Mouse (Mus musculus) hindbrain, embryonic 13.5 days (tissue): ENCODE measurements at regions not wholly inside any gene's neighbourhood (a gene's known extent, or its start where the extent isn't known, plus 50 kb on each side); places are given as distances from the start of the nearest gene placed in this dataset.
"Not testable (repeated sequence)": the region's sequence is repeated elsewhere in the genome, so short reads cannot be mapped to it uniquely, and the experiment has no call there.

Source experiments
- ATAC-seq: fragments of 200-750 bp; cut with Nextera tagmentation; 2 replicates; pipeline ENCODE4 v1.8.0; 2017; ENCODE audit warnings: moderate TSS enrichment; ENCODE audit not compliant: low FRiP score
- H3K27ac ChIP-seq: fragments of 300-500 bp; sonication (generic); 2 replicates; pipeline ENCODE4 v1.5.1; 2015; ENCODE audit warnings: inconsistent platforms, mild to moderate bottlenecking, moderate library complexity
- H3K27me3 ChIP-seq: fragments of 300-500 bp; sonication (generic); 2 replicates; pipeline ENCODE4 v1.6.1; 2015; ENCODE audit warnings: mild to moderate bottlenecking, inconsistent platforms
- H3K36me3 ChIP-seq: fragments of 300-500 bp; sonication (generic); 2 replicates; pipeline ENCODE4 v1.6.1; 2015; ENCODE audit warnings: mild to moderate bottlenecking, inconsistent platforms
- H3K4me1 ChIP-seq: fragments of 300-500 bp; sonication (generic); replicated peaks from 2 replicates; pipeline ENCODE4 v1.6.1; 2015; ENCODE audit warnings: inconsistent platforms
- H3K4me2 ChIP-seq: fragments of 300-500 bp; sonication (generic); 2 replicates; pipeline ENCODE4 v1.6.1; 2015; ENCODE audit warnings: inconsistent platforms, mild to moderate bottlenecking, moderate library complexity
- H3K4me3 ChIP-seq: fragments of 300-500 bp; sonication (generic); 2 replicates; pipeline ENCODE4 v1.5.1; 2015; ENCODE audit warnings: mild to moderate bottlenecking, inconsistent platforms
- H3K9ac ChIP-seq: fragments of 300-500 bp; sonication (generic); 2 replicates; pipeline ENCODE4 v1.6.1; 2015; ENCODE audit warnings: mild to moderate bottlenecking, inconsistent platforms
- H3K9me3 ChIP-seq: fragments of 300-500 bp; sonication (generic); 2 replicates; pipeline ENCODE4 v1.6.1; 2016; ENCODE audit warnings: inconsistent platforms
- WGBS: fragments of 180-500 bp; shearing (Covaris S2); methylation state at CpG from one replicate; pipeline ENCODE4 v1.1.7; 2015; 5-methylcytosine and 5-hydroxymethylcytosine counted together

GRCm38 (mm10) chr12:117327086-117327485, 189.2 kb upstream of the Rapgef5 start:
- H3K4me3 ChIP-seq, H3K27ac ChIP-seq, H3K36me3 ChIP-seq, H3K9ac ChIP-seq, H3K4me2 ChIP-seq, H3K9me3 ChIP-seq, H3K4me1 ChIP-seq, H3K27me3 ChIP-seq: not testable (repeated sequence)
- ATAC-seq, result peak; percentile 83
- WGBS, result 56% methylated on average over 5 of the region's 5 CpGs

DNA sequence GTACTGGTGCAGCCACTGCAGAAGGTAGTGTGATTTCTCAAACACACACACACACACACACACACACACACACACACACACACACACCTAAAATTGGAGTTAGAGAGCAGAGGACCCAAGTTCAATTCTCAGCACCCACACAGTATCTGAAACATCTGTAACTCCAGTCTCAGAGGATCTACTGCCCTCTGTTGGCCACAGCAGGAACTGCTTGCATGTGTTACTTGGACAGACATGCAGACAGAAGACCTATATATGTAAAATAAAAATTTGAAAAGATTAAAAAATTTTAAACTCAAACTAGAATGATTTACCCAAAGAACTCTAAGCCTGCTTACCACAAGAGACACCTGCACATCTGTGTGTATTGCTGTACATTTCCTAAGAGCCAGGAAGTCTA, 185.9 kb upstream of the Rapgef5 start:
- no peak overlapping the region for H3K4me3 ChIP-seq
- H3K27me3 ChIP-seq, result peaks cover 3% of the 10 kb centered on the region; the same call in 1 of the 2 replicates
- H3K9ac ChIP-seq, result no peak overlapping the region
- H3K36me3 ChIP-seq, result no peaks in the 10 kb centered on the region
- no peaks in the 10 kb centered on the region for H3K4me1 ChIP-seq
- H3K4me2 ChIP-seq, result no peak overlapping the region
- no peak for ATAC-seq
- H3K9me3 ChIP-seq, result 0 out of 2 replicates have a peak, but pooled peaks cover 6% of the 10 kb centered on the region
- H3K27ac ChIP-seq, result no peak overlapping the region

DNA sequence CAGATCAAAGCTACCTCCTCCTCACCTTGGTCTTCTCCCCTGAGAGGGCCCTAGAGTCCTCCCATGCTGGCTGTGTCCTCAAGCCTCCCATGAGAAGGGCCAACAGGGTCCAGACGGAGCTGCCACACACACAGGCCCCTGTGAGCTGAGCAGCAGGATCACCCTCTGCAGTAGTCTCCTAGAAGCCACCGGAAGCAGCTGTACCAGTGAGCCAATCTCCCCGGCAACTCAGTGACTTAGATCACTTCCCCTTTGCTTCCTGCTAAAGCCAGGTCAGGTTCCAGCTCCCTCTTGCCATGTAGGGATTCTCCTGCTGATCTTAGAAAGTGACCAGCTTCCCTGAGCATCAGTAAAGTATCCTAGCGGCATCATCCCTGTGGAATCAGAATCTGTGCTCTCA, 179.4 kb upstream of the Rapgef5 start:
- no peak overlapping the region for H3K4me2 ChIP-seq
- no peak for ATAC-seq
- H3K9me3 ChIP-seq, result no peaks in the 10 kb centered on the region
- no peaks in the 10 kb centered on the region for H3K36me3 ChIP-seq
- no peak overlapping the region for H3K9ac ChIP-seq
- WGBS, result 65% methylated on average over 4 of the region's 4 CpGs
- peaks cover 30% of the 10 kb centered on the region for H3K4me1 ChIP-seq
- H3K4me3 ChIP-seq, result no peak overlapping the region
- no peaks in the 10 kb centered on the region for H3K27me3 ChIP-seq
- peak overlapping the region; percentile 60; the same call in 1 of the 2 replicates for H3K27ac ChIP-seq

DNA sequence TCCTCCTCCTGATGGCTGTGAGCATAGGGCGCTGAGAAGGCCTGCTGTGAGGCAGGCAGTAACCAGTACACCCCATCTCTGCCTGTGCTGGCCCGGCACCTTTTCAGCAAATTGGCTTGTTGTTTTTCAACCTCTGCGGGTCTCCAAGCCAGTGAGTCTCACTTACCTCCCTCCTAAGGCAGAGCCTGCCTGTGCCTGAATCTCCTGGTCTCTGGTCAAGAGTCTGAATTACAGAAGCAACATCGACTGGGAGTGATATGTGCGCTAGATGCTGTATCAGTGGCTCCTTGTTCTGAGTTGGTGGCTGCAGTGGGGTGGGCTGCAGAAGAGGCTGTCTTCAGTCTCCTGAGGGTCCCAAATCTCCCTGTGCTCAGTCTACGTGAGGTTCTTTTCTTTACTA, 174.0 kb upstream of the Rapgef5 start:
- no peak overlapping the region for H3K4me3 ChIP-seq
- peaks cover 64% of the 10 kb centered on the region for H3K4me1 ChIP-seq
- H3K9me3 ChIP-seq, result no peaks in the 10 kb centered on the region
- ATAC-seq, result no peak
- 32% methylated on average over 6 of the region's 6 CpGs for WGBS
- H3K27ac ChIP-seq, result peak overlapping the region; percentile 55
- no peaks in the 10 kb centered on the region for H3K36me3 ChIP-seq
- no peaks in the 10 kb centered on the region for H3K27me3 ChIP-seq
- peak overlapping the region; percentile 8; the same call in 1 of the 2 replicates for H3K9ac ChIP-seq
- H3K4me2 ChIP-seq, result no peak overlapping the region

DNA sequence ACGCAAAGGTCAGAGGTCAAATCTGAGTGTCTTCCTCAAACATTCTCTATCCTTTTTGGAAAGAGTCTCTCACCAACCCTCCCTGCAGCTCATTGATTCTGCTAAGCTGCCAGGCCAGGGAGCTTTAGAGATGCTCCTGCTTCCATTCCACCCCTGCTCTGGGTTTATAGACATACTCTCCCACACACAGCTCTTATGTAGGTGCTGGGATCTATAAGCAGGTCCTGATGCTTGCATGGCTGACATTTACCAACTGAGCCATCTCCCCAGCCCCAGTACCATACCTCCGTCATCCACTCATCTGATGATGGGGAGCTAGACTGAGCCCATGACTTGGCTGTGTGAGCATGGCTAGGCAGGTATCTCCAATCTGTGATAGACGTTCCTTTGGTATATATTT, 173.2 kb upstream of the Rapgef5 start:
- 86% methylated on average over 3 of the region's 3 CpGs for WGBS
- peaks cover 61% of the 10 kb centered on the region for H3K4me1 ChIP-seq
- H3K9me3 ChIP-seq, result no peaks in the 10 kb centered on the region
- peak overlapping the region; percentile 60; the same call in 1 of the 2 replicates for H3K27ac ChIP-seq
- no peak overlapping the region for H3K4me3 ChIP-seq
- H3K4me2 ChIP-seq, result no peak overlapping the region
- no peaks in the 10 kb centered on the region for H3K27me3 ChIP-seq
- no peak for ATAC-seq
- no peak overlapping the region for H3K9ac ChIP-seq
- H3K36me3 ChIP-seq, result no peaks in the 10 kb centered on the region

GRCm38 (mm10) chr12:117343605-117344004, 172.7 kb upstream of the Rapgef5 start:
- 62% methylated on average over 5 of the region's 5 CpGs for WGBS
- H3K4me2 ChIP-seq, H3K27ac ChIP-seq, H3K27me3 ChIP-seq, H3K36me3 ChIP-seq, H3K9ac ChIP-seq, H3K4me3 ChIP-seq, H3K9me3 ChIP-seq, ATAC-seq: not testable (repeated sequence)
- peaks cover 61% of the 10 kb centered on the region for H3K4me1 ChIP-seq

- H3K4me3 ChIP-seq, result no peak overlapping the region
- H3K9me3 ChIP-seq, result no peaks in the 10 kb centered on the region
- peak; percentile 65 for ATAC-seq
- H3K36me3 ChIP-seq, result no peaks in the 10 kb centered on the region
- peak overlapping the region; percentile 51 for H3K4me2 ChIP-seq
- H3K27ac ChIP-seq, result peak overlapping the region; percentile 95
- H3K4me1 ChIP-seq, result peaks cover 61% of the 10 kb centered on the region
- H3K9ac ChIP-seq, result peak overlapping the region; percentile 31
- 19% methylated on average over 11 of the region's 11 CpGs for WGBS
- H3K27me3 ChIP-seq, result no peaks in the 10 kb centered on the region
Observed at GRCm38 (mm10) chr12:117344266-117345087, 171.8 kb upstream of the Rapgef5 start.

GRCm38 (mm10) chr12:117345088-117345977, 170.9 kb upstream of the Rapgef5 start:
- H3K4me2 ChIP-seq, result peak overlapping the region; percentile 51
- H3K9ac ChIP-seq, result peak overlapping the region; percentile 31; the same call in 1 of the 2 replicates
- peak overlapping the region; percentile 23 for H3K4me3 ChIP-seq
- peak; percentile 92 for ATAC-seq
- 8% methylated on average over 20 of the region's 20 CpGs for WGBS
- no peaks in the 10 kb centered on the region for H3K36me3 ChIP-seq
- H3K27me3 ChIP-seq, result no peaks in the 10 kb centered on the region
- no peaks in the 10 kb centered on the region for H3K9me3 ChIP-seq
- peak overlapping the region; percentile 95 for H3K27ac ChIP-seq
- H3K4me1 ChIP-seq, result peaks cover 61% of the 10 kb centered on the region

DNA sequence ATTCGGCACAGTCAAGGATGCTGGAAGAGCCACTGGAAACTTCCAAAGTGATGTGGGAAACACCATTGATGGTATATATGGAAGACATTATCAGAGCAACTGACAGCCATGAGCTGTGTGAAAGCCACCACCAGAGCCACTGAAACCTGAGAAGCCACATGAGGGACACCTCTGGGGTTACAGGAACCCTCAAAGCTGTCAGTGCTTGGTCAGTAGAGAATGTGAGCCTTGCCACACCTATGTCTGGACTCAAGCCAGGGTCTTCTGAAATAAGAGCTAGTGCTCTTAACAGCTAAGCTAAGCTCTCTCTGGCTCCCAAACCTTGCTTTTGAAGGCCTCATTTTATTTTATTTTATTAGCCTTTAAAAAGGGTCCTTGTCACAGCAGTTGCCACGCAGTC, 170.2 kb upstream of the Rapgef5 start:
- Histone ChIP-seq H3K36me3 (no peaks in the 10 kb centered on the region), H3K9ac (no peak overlapping the region), H3K4me2 (peak overlapping the region; percentile 51), H3K27me3 (no peaks in the 10 kb centered on the region), H3K9me3 (no peaks in the 10 kb centered on the region), H3K27ac (peak overlapping the region; percentile 95), H3K4me3 (no peak overlapping the region), H3K4me1 (peaks cover 57% of the 10 kb centered on the region)
- ATAC-seq, result no peak
- WGBS, result 81% methylated on average over 2 of the region's 2 CpGs

DNA sequence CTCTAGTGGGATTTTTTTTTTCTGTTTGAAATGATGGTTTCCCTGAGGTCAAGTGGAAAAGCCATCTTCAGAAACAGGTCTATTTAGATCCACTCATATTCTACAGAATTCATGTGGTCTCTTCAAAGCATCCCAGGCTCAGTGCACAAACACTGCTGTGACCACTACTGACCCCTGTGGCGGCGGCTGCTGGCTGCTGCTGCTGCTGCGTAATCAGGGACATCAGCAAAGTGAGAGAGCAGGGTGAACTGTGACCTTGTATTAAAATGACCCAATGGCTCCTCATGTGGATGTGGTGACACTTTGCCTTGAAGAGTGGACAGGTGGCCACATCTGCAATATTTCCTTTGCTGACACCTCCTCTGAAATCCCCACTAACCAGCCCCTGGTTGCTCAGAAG, 169.1 kb upstream of the Rapgef5 start:
- Histone ChIP-seq H3K27me3 (no peaks in the 10 kb centered on the region), H3K9me3 (no peaks in the 10 kb centered on the region), H3K4me1 (peaks cover 51% of the 10 kb centered on the region), H3K4me3 (no peak overlapping the region), H3K4me2 (no peak overlapping the region), H3K27ac (0 out of 2 replicates have a peak overlapping the region, but pooled peaks have one; percentile 95), H3K9ac (no peak overlapping the region), H3K36me3 (no peaks in the 10 kb centered on the region)
- WGBS, result 23% methylated on average over 3 of the region's 3 CpGs
- no peak for ATAC-seq

GRCm38 (mm10) chr12:117348516-117348915, 167.8 kb upstream of the Rapgef5 start:
- ATAC-seq, result no peak
- H3K27ac ChIP-seq, result no peak overlapping the region
- H3K27me3 ChIP-seq, result no peaks in the 10 kb centered on the region
- no peak overlapping the region for H3K9ac ChIP-seq
- no peak overlapping the region for H3K4me3 ChIP-seq
- WGBS, result 95% methylated on average over 3 of the region's 3 CpGs
- H3K4me1 ChIP-seq, result peaks cover 47% of the 10 kb centered on the region
- no peak overlapping the region for H3K4me2 ChIP-seq
- H3K36me3 ChIP-seq, result no peaks in the 10 kb centered on the region
- H3K9me3 ChIP-seq, result no peaks in the 10 kb centered on the region

DNA sequence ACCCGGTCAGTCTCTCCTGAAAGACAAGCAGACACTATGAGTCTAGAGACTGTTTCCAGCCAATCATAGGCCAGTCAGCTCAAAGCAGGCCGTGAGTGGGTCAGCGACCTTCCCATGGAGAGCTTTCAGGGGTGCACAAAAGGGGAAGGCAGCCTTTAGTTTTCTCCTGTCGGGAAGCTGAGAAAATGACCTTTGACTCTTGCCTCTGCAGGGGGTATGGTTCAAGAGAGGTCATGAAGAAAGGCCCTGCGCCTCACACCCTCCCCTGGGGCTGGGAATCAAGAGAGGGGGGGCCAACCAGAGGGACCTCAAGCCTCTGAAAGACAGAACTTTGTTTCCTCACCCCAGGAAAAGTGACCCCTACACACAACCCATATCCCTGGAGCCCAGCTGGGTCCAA, 164.4 kb upstream of the Rapgef5 start:
- Histone ChIP-seq H3K27me3 (no peaks in the 10 kb centered on the region), H3K4me2 (no peak overlapping the region)

More for the DNA sequence above, 164.4 kb upstream of the Rapgef5 start:
- Histone ChIP-seq H3K9ac (no peak overlapping the region), H3K9me3 (no peaks in the 10 kb centered on the region), H3K4me3 (no peak overlapping the region), H3K27ac (no peak overlapping the region), H3K36me3 (no peaks in the 10 kb centered on the region), H3K4me1 (peaks cover 18% of the 10 kb centered on the region)
- ATAC-seq, result no peak
- WGBS, result 3% methylated on average over 5 of the region's 5 CpGs
